Mouse (Mus musculus) urinary bladder, postnatal 4 days (tissue): Measurements from ENCODE around the gene Bicra.

Experiments
- DNase-seq, 2 experiments: peaks; one replicate each; pipeline ENCODE4 v3.0.0; 2021 to 2022; ENCODE audit warnings: low spot score in 2 of 2

The Bicra gene

GRCm38 (mm10) chr7:16047338-16048146 lies at the start of gene Bicra:
Gene Bicra, minus strand, starts transcription at chr7:16047921.
- DNase-seq, result peak; percentile 88

- no peak for DNase-seq
Observed at GRCm38 (mm10) chr7:16094592-16094991, 46.9 kb upstream of the Bicra start.

GRCm38 (mm10) chr7:16087587-16087986 lies 39.9 kb upstream of the Bicra start:
- no peak for DNase-seq

GRCm38 (mm10) chr7:16083361-16083760 lies 35.6 kb upstream of the Bicra start:
- no peak for DNase-seq

- no peak for DNase-seq
Observed at GRCm38 (mm10) chr7:16080581-16080980, 32.9 kb upstream of the Bicra start.

- no peak for DNase-seq
Observed at GRCm38 (mm10) chr7:16079947-16080346, 32.2 kb upstream of the Bicra start.

- no peak for DNase-seq
Observed at GRCm38 (mm10) chr7:16071906-16072305, 24.2 kb upstream of the Bicra start.

GRCm38 (mm10) chr7:16070846-16071245 lies 23.1 kb upstream of the Bicra start:
- no peak for DNase-seq

GRCm38 (mm10) chr7:16063490-16063889 lies 15.8 kb upstream of the Bicra start:
- DNase-seq, result no peak

GRCm38 (mm10) chr7:16062099-16062420 lies 14.3 kb upstream of the Bicra start:
- no peak for DNase-seq

GRCm38 (mm10) chr7:16061219-16062098 lies 13.7 kb upstream of the Bicra start, which contains the start of gene Zfp541:
Gene Zfp541, plus strand, starts transcription at chr7:16061814.
- no peak for DNase-seq

- DNase-seq, result no peak
Observed at GRCm38 (mm10) chr7:16057136-16057534, 9.4 kb upstream of the Bicra start.

GRCm38 (mm10) chr7:16056459-16057135 lies 8.9 kb upstream of the Bicra start:
- DNase-seq, result no peak

GRCm38 (mm10) chr7:16055665-16056064 lies 7.9 kb upstream of the Bicra start:
- no peak for DNase-seq

- no peak for DNase-seq
Observed at GRCm38 (mm10) chr7:16054966-16055365, 7.2 kb upstream of the Bicra start.

GRCm38 (mm10) chr7:16053105-16053504 lies 5.4 kb upstream of the Bicra start:
- DNase-seq, result no peak

GRCm38 (mm10) chr7:16052684-16053083 lies 5.0 kb upstream of the Bicra start:
- peak; percentile 94 to 96 for DNase-seq

- peak; percentile 61 to 75 for DNase-seq
Observed at GRCm38 (mm10) chr7:16051883-16052595, 4.3 kb upstream of the Bicra start.

- no peak for DNase-seq
Observed at GRCm38 (mm10) chr7:16050600-16050999, 2.9 kb upstream of the Bicra start.

GRCm38 (mm10) chr7:16049576-16049915 lies 1.8 kb upstream of the Bicra start:
- no peak for DNase-seq

GRCm38 (mm10) chr7:16048675-16049575 lies 1.2 kb upstream of the Bicra start:
- no peak for DNase-seq
